Mouse (Mus musculus): Measurements from ENCODE around the gene Nhsl2. TPM values are rescaled to one million over a fixed set of nuclear protein-coding genes. Genes with fewer than 3 reads are reported as not detected.

The Nhsl2 gene
- polyA plus RNA-seq, 1 experiment = 4.5 TPM

DNA sequence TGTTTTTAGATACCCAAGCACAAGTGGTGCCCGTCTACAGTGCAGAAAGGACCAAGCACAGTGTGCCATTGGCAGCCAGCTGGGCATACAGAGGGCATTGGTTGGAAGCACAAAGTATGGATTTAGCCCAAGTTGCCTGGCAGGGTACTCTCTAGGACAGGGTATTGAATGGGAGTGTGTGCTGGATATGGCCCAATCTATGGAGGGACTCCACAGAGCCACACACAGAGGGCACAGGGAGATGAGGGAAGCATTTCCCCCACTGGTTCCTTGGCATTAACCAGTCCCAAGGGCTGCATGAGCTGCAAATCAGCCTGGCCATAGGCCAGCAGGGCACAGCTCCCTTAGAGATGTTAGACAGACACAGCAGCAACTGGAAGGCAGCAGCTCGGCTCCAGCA is 79.9 kb downstream of the Nhsl2 start:
- TF ChIP-seq CTCF (IDR thresholded peaks at IDR 0.05; ENCODE audit: borderline replicate concordance, extremely low read depth, insufficient read depth, insufficient read length) (no peak), POLR2A (IDR thresholded peaks at IDR 0.05; ENCODE audit: borderline replicate concordance, extremely low read depth, insufficient read depth, insufficient read length, poor library complexity, severe bottlenecking) (no peak)
- peak; percentile 68 for DNase-seq (ENCODE audit: low read depth)

DNA sequence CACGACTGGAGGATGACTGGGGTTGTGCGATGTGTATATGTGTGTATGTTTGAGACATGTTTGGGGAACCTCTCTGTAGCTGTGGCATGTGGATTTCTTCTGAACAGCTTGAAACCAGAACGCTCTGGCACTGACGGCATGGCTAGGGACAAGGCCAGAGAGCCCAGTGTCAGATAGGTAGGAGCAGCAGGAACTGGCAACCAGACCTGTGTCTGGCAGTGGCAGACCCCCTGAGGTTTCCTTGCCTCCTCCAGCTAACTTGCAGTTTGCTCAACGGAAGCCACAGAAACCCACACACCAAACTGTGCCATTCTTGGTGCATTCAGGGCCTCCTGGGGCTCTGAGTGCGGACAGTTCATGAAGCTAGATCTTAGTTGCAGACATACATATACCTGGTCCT is 81.1 kb downstream of the Nhsl2 start:
- TF ChIP-seq CTCF (IDR thresholded peaks at IDR 0.05; ENCODE audit: borderline replicate concordance, extremely low read depth, insufficient read depth, insufficient read length) = no peak
- TF ChIP-seq POLR2A (IDR thresholded peaks at IDR 0.05; ENCODE audit: borderline replicate concordance, extremely low read depth, insufficient read depth, insufficient read length, poor library complexity, severe bottlenecking) = no peak

DNA sequence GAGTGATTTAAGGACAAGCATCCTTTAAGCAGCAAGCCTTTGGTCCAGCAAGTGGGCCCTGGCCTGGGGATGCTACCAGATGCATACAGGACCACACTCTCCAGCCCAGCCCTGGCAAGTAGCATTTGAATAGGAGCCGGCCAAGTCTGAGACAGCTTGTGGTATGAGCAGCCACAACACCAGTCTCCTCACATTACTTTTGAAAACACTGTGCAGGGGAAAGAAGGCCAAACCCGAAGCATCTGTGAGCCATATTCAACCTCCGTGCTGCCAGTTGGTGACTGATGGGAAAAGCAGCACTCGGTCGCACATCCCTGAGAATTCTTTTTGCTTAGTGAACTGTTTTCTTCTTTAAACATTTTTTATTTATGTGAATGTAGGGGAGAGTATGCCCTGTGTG is 81.8 kb downstream of the Nhsl2 start:
- TF ChIP-seq CTCF (IDR thresholded peaks at IDR 0.05; ENCODE audit: borderline replicate concordance, extremely low read depth, insufficient read depth, insufficient read length) (no peak), POLR2A (IDR thresholded peaks at IDR 0.05; ENCODE audit: borderline replicate concordance, extremely low read depth, insufficient read depth, insufficient read length, poor library complexity, severe bottlenecking) (no peak)
- no peak for DNase-seq (ENCODE audit: low read depth)

More for the DNA sequence above, 81.1 kb downstream of the Nhsl2 start:
- DNase-seq (ENCODE audit: low read depth) = no peak

DNA sequence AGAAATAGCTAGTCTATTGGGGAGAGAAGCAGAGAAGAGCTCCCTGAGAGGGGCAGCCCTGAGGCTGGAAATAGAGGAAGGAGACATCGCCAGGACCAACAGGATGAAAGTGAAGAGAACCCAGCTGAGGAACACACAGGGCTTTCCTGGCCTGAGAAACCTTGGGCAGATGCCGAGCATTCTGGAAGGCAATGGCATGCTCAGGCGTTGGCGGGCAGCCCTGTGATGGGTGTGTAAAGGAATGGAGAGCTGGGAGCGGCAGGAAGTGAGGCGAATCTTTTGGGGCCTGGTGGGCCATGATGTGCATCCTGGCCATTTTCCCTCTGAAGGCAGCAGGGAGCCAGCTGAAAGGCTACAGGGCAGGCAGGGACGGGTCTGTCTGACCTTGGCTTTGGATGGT is 83.1 kb downstream of the Nhsl2 start:
- DNase-seq (ENCODE audit: low read depth) = no peak
- TF ChIP-seq POLR2A (IDR thresholded peaks at IDR 0.05; ENCODE audit: borderline replicate concordance, extremely low read depth, insufficient read depth, insufficient read length, poor library complexity, severe bottlenecking) (no peak), CTCF (IDR thresholded peaks at IDR 0.05; ENCODE audit: borderline replicate concordance, extremely low read depth, insufficient read depth, insufficient read length) (no peak)

DNA sequence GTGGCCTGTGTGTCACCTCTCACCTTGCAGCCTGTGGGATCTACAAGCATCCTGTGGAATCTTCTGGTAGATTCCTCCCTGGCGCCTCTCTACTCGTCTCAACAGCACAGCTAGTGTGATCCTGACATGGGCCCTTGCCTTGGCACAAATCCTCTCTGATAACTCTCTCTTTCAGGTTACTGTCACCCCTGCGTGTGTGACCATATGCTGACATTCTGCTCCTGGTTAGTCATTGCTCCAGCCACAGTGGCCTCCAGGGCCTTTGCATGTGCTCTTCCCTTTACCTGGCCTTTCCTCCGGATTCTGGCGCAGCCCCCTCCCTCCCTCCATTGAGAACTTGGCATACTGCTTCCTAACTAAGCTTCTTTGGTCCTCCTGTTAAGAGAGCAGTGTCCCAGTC is 84.2 kb downstream of the Nhsl2 start:
- no peak for TF ChIP-seq CTCF (IDR thresholded peaks at IDR 0.05; ENCODE audit: borderline replicate concordance, extremely low read depth, insufficient read depth, insufficient read length)
- no peak for DNase-seq (ENCODE audit: low read depth)

DNA sequence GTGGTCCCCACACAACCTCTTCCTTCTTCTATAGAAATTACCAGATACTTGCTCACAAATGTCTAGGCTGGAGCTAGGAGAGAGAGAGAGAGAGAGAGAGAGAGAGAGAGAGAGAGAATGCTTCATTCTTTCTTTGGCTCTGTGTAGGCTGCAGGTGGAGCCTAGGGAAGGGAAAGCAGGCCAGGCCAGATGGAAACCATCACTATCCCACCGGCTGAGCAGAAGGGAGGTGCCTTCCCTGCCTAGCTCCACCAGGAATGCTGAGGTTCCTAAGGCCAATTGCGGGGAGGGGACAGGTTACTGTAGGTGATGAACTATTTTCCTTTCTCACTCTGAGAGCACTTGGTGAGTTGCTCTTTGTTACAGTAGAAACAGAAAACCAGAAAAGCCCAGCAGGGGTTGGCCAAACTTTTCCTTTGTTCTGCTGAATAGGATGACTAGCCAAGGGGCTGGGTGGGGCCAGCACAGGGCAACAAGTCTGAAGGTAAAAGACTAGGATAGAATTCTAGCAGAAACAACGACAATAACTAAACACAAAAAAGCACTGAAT is 86.2 kb downstream of the Nhsl2 start:
- TF ChIP-seq POLR2A (IDR thresholded peaks at IDR 0.05; ENCODE audit: borderline replicate concordance, extremely low read depth, insufficient read depth, insufficient read length, poor library complexity, severe bottlenecking) (no peak), CTCF (IDR thresholded peaks at IDR 0.05; ENCODE audit: borderline replicate concordance, extremely low read depth, insufficient read depth, insufficient read length) (no peak)

DNA sequence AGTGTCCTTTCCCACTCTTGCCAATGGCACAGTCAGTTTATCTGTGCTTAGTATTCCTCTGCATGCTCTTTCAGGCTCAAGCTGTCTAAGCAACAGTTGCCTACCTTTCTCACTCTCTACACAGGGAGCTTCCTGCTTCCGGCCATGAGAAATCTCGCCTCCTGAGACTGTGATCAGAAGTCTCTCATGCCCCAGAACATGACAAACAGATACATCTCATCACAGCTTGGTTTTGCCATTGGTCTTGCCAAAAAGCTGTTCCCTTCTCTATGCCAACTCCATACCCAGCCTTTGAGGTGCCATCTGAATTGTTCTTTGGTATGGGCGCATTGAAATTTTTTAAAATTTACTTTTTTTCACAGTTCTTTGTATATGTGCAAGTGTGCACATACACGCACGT is 90.3 kb downstream of the Nhsl2 start:
- TF ChIP-seq CTCF (IDR thresholded peaks at IDR 0.05; ENCODE audit: borderline replicate concordance, extremely low read depth, insufficient read depth, insufficient read length) = no peak
- TF ChIP-seq POLR2A (IDR thresholded peaks at IDR 0.05; ENCODE audit: borderline replicate concordance, extremely low read depth, insufficient read depth, insufficient read length, poor library complexity, severe bottlenecking) = no peak
- DNase-seq (ENCODE audit: low read depth) = no peak

More for the DNA sequence above, 86.2 kb downstream of the Nhsl2 start:
- DNase-seq (ENCODE audit: low read depth) = no peak

DNA sequence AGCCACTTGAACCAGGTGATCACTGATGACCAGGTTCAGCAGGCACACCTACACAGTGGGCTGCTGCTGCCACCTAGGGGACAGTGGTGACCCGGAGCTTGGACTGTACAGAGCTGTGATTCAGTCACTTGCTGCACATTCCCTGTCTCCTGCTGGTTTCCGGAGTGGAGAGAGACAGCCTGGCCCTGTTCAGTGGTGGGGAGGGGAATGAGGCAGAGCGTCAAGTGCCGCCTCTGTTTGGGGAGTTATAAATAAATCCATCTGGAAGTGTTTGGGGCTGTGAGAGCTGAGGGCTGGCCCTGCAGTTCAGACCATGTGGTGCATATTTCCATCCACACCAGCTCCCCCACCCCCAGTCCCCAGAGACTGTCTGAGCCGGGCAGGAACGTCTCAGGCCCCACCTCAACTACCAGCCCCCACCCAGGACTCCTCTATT is 93.3 kb downstream of the Nhsl2 start:
- peak; percentile 68 for TF ChIP-seq CTCF (IDR thresholded peaks at IDR 0.05; ENCODE audit: borderline replicate concordance, extremely low read depth, insufficient read depth, insufficient read length)
- TF ChIP-seq POLR2A (IDR thresholded peaks at IDR 0.05; ENCODE audit: borderline replicate concordance, extremely low read depth, insufficient read depth, insufficient read length, poor library complexity, severe bottlenecking) = no peak
- peak; percentile 63 for DNase-seq (ENCODE audit: low read depth)

DNA sequence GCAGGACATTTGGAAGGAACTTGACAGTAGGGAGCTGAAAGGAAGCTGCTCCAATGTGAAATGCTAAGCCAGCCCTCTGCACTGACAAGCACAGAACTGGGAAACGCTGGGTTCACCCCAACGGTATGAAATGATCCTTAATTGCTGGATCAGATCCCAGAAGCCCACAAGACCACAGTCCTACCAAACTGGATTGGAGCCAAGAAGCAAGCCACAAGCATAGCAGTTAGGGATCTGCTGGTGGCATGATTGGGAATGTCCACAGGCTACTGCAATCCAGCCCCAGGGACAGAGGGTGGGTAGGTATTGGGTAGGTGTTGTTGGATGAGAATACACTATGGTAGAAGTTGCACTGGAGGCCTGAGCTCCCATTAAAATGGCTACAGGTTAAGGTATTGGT is 94.6 kb downstream of the Nhsl2 start:
- DNase-seq (ENCODE audit: low read depth) = peak; percentile 36
- TF ChIP-seq CTCF (IDR thresholded peaks at IDR 0.05; ENCODE audit: borderline replicate concordance, extremely low read depth, insufficient read depth, insufficient read length) (no peak), POLR2A (IDR thresholded peaks at IDR 0.05; ENCODE audit: borderline replicate concordance, extremely low read depth, insufficient read depth, insufficient read length, poor library complexity, severe bottlenecking) (no peak)

DNA sequence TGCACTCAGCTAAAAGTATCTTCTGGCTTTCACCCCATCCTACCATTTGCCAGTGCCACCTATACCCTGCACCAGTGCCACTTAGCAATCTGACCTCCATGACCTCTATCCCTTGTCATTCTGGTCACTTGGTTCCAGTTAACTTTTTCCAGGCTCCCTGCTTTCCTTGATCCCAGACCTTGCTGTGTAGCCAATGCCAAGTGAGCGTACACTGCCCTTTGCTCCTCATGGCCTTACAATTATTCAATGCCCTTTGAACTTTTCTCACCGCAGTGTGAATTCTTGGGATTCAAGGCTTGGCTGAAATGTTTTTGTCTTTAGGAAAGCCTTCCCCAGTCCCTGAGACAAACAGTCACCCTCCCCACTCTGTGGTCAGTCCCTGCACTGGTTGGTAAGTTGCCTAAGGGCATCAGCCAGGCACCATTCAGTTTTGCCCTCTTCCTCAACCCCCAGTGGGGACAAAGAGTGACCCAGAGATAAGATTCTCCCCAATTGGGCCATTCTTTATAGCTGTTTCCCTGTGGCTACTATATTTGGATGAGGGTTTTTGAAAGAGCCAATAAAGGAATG is 95.7 kb downstream of the Nhsl2 start:
- no peak for DNase-seq (ENCODE audit: low read depth)

DNA sequence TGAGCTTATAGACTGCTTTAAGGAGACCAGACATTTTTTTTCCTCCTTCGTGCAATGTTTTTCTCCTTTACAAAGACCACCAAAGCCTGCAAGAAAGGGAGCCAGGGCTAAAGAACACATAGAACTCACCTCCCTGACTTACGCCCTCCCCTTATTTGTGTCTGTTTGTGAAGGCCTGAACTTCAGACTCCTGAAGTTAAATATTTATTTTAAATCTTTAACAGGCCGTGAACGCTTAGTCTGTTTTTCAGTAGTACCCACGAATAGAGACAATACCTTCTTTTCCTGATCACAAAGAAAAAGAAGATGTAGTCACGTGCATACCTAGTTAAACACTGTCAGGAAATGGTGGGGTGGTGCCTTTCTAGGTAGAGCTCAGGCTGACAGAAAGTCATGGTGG is 103.3 kb downstream of the Nhsl2 start:
- TF ChIP-seq POLR2A (IDR thresholded peaks at IDR 0.05; ENCODE audit: borderline replicate concordance, extremely low read depth, insufficient read depth, insufficient read length, poor library complexity, severe bottlenecking) = no peak
- no peak for TF ChIP-seq CTCF (IDR thresholded peaks at IDR 0.05; ENCODE audit: borderline replicate concordance, extremely low read depth, insufficient read depth, insufficient read length)

More for the DNA sequence above, 95.7 kb downstream of the Nhsl2 start:
- TF ChIP-seq POLR2A (IDR thresholded peaks at IDR 0.05; ENCODE audit: borderline replicate concordance, extremely low read depth, insufficient read depth, insufficient read length, poor library complexity, severe bottlenecking) (no peak), CTCF (IDR thresholded peaks at IDR 0.05; ENCODE audit: borderline replicate concordance, extremely low read depth, insufficient read depth, insufficient read length) (no peak)

DNA sequence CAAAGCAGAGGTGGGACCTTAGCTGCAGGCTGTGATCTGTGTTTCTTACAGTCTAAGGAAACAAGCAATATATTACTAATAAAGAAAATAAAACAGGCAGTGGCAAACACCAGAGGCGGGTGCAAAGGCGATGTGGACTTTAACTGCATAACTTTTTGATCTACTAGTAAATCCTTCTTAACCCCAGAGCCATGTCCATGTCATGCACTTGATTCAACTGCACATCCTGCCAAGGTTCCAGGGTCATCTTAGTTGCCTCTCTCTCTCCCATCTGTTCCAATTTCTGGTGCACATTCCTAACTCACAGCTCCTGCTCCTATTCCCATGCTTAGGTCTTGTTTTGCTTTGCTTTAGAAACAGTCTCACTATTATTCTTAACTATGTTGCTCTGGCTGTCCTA is 104.1 kb downstream of the Nhsl2 start:
- no peak for DNase-seq (ENCODE audit: low read depth)
- TF ChIP-seq POLR2A (IDR thresholded peaks at IDR 0.05; ENCODE audit: borderline replicate concordance, extremely low read depth, insufficient read depth, insufficient read length, poor library complexity, severe bottlenecking) (no peak), CTCF (IDR thresholded peaks at IDR 0.05; ENCODE audit: borderline replicate concordance, extremely low read depth, insufficient read depth, insufficient read length) (no peak)

More for the DNA sequence above, 103.3 kb downstream of the Nhsl2 start:
- no peak for DNase-seq (ENCODE audit: low read depth)

All from brain, embryonic 14.5 days (tissue).